Mouse (Mus musculus) natural killer cell, adult 2 months (primary cell): ENCODE data around the gene Tysnd1.

Source experiments
- DNase-seq, 2 experiments: peaks; one replicate each; pipeline ENCODE4 v3.0.0; 2022; ENCODE audit warnings: low spot score in 2 of 2

Gene Tysnd1

GRCm38 (mm10) chr10:61737537-61737936, 42.2 kb downstream of the Tysnd1 start:
- no peak for DNase-seq

GRCm38 (mm10) chr10:61738126-61738525, 42.8 kb downstream of the Tysnd1 start:
- no peak for DNase-seq

- DNase-seq: no peak
Measured at GRCm38 (mm10) chr10:61741306-61741705, 46.0 kb downstream of the Tysnd1 start.

- DNase-seq: no peak
Measured at GRCm38 (mm10) chr10:61741873-61742272, 46.6 kb downstream of the Tysnd1 start.

- DNase-seq: no peak
Measured at GRCm38 (mm10) chr10:61742336-61742735, 47.0 kb downstream of the Tysnd1 start.

- DNase-seq: no peak
Measured at GRCm38 (mm10) chr10:61745133-61745532, 49.8 kb downstream of the Tysnd1 start.

GRCm38 (mm10) chr10:61747302-61747701, 52.0 kb downstream of the Tysnd1 start:
- no peak for DNase-seq

- no peak for DNase-seq
Measured at GRCm38 (mm10) chr10:61750014-61750413, 54.7 kb downstream of the Tysnd1 start.

GRCm38 (mm10) chr10:61751534-61752219, 56.4 kb downstream of the Tysnd1 start:
- DNase-seq: no peak
